Mouse (Mus musculus) thymus, adult 2 months (tissue): ENCODE measurements at regions not wholly inside any gene's neighbourhood (a gene's known extent, or its start where the extent isn't known, plus 50 kb on each side); places are given as distances from the start of the nearest gene placed in this dataset.

ENCODE experiments used
- CTCF ChIP-seq: fragments of 200-500 bp; IDR thresholded peaks from 2 replicates; pipeline ENCODE4 v1.5.1; 2012; ENCODE audit warnings: mild to moderate bottlenecking, control low read depth, low read length, moderate library complexity, borderline replicate concordance; ENCODE audit not compliant: control insufficient read depth, poor library complexity, insufficient read depth; ENCODE audit errors: extremely low read depth
- POLR2A ChIP-seq: fragments of 200-500 bp; IDR thresholded peaks from 2 replicates; pipeline ENCODE4 v1.6.1; 2012; ENCODE audit warnings: mild to moderate bottlenecking, low read length, control low read depth, moderate library complexity; ENCODE audit not compliant: control insufficient read depth, poor library complexity, insufficient read depth; ENCODE audit errors: extremely low read depth

GRCm38 (mm10) chr3:21626029-21626428, 450.4 kb upstream of the Tbl1xr1 start:
- TF ChIP-seq CTCF (no peak), POLR2A (no peak)
